ENCODE assay signal across 34 mouse cellular contexts in genomic region chr17:16588791-16589190, GRCm38 (mm10).
"Had no signal": no experiment of that assay in that cellular context is flagged by ENCODE, and none has a peak within 500 bp of the region (broad histone marks: within the 10 kb centered on the region; RNA-seq: fewer than 3 reads in every experiment).

No protein-coding gene starts in this region.

- H3K4me1 ChIP-seq: heart, embryonic 12.5 days; heart, embryonic 13.5 days; heart, embryonic 15.5 days; hindbrain, embryonic 10.5 days; hindbrain, embryonic 12.5 days; hindbrain, embryonic 13.5 days; hindbrain, embryonic 15.5 days; intestine, embryonic 15.5 days; kidney, embryonic 15.5 days had no signal

- H3K36me3 ChIP-seq: heart, embryonic 12.5 days; heart, embryonic 13.5 days; heart, embryonic 15.5 days; hindbrain, embryonic 10.5 days; hindbrain, embryonic 12.5 days; hindbrain, embryonic 13.5 days; hindbrain, embryonic 15.5 days; intestine, embryonic 15.5 days; kidney, embryonic 15.5 days had no signal

- H3K27me3 ChIP-seq: heart, embryonic 12.5 days; heart, embryonic 13.5 days; heart, embryonic 15.5 days; hindbrain, embryonic 12.5 days; hindbrain, embryonic 13.5 days; hindbrain, embryonic 15.5 days; intestine, embryonic 15.5 days; kidney, embryonic 15.5 days had no signal

- H3K4me2 ChIP-seq: heart, embryonic 11.5 days; heart, embryonic 12.5 days; heart, embryonic 13.5 days; heart, embryonic 15.5 days; hindbrain, embryonic 12.5 days; hindbrain, embryonic 13.5 days; hindbrain, embryonic 14.5 days; hindbrain, embryonic 15.5 days; intestine, embryonic 15.5 days; kidney, embryonic 15.5 days had no signal

- ATAC-seq: hindbrain, embryonic 16.5 days; hindbrain, postnatal 0 days; inflammation-experienced regulatory T-cells, adult 6 months; intestine, embryonic 15.5 days; intestine, embryonic 16.5 days; intestine, postnatal 0 days had no signal

- H3K9ac ChIP-seq: heart, embryonic 12.5 days; heart, embryonic 13.5 days; heart, embryonic 15.5 days; hindbrain, embryonic 12.5 days; hindbrain, embryonic 13.5 days; hindbrain, embryonic 14.5 days; hindbrain, embryonic 15.5 days; intestine, embryonic 15.5 days; kidney, embryonic 15.5 days had no signal

- DNase-seq: heart, postnatal 10 days; heart, postnatal 14 days; heart, postnatal 36 days; heart, postnatal 4 days; kidney, adult 11 months; kidney, adult 18-20 months; kidney, adult 2 months; kidney, adult 8-10 months; kidney, adult 9 months; kidney, postnatal 10 days; kidney, postnatal 25 days; kidney, postnatal 36 days; kidney, postnatal 4 days; layer of hippocampus, adult 9-11 months; layer of hippocampus, postnatal 36 days had no signal

- H3K27ac ChIP-seq: heart, embryonic 13.5 days; heart, embryonic 15.5 days; hindbrain, embryonic 10.5 days; hindbrain, embryonic 12.5 days; hindbrain, embryonic 13.5 days; hindbrain, embryonic 14.5 days; hindbrain, embryonic 15.5 days; hindbrain, postnatal 0 days; intestine, embryonic 15.5 days; kidney, embryonic 15.5 days; kidney, postnatal 0 days; layer of hippocampus, adult 2 months; left cerebral cortex, adult 2 months had no signal

- H3K9me3 ChIP-seq: heart, embryonic 12.5 days; heart, embryonic 13.5 days; heart, embryonic 15.5 days; hindbrain, embryonic 10.5 days; hindbrain, embryonic 12.5 days; hindbrain, embryonic 13.5 days; hindbrain, embryonic 15.5 days; intestine, embryonic 15.5 days; kidney, embryonic 15.5 days had no signal

- H3K4me3 ChIP-seq: heart, embryonic 12.5 days; heart, embryonic 13.5 days; heart, embryonic 15.5 days; hindbrain, embryonic 10.5 days; hindbrain, embryonic 12.5 days; hindbrain, embryonic 13.5 days; hindbrain, embryonic 15.5 days; intestine, embryonic 15.5 days; kidney, embryonic 15.5 days; layer of hippocampus, adult 2 months; left cerebral cortex, adult 2 months had no signal
